Mouse (Mus musculus) heart, postnatal 0 days (tissue): ENCODE results near the gene Paqr7. TPM values are rescaled to one million over a fixed set of nuclear protein-coding genes. Genes with fewer than 3 reads are reported as not detected.

Source experiments
- ATAC-seq: fragments of 200-750 bp; cut with Nextera tagmentation; 2 replicates; pipeline ENCODE4 v1.8.0; 2017; ENCODE audit warnings: low read depth, moderate number of reproducible peaks, moderate library complexity; ENCODE audit not compliant: insufficient read depth
- DNase-seq: peaks from one replicate; pipeline ENCODE4 v3.0.0-alpha.2; 2016; ENCODE audit warnings: low spot score
- H3K27ac ChIP-seq: fragments of 300-500 bp; sonication (generic); 2 replicates; pipeline ENCODE4 v1.5.1; 2014; ENCODE audit warnings: low read depth, mild to moderate bottlenecking
- H3K27me3 ChIP-seq: fragments of 300-500 bp; sonication (generic); 2 replicates; pipeline ENCODE4 v1.6.1; 2014; ENCODE audit warnings: low read length, mixed read lengths; ENCODE audit not compliant: control insufficient read depth, insufficient read depth
- H3K36me3 ChIP-seq: fragments of 300-500 bp; sonication (generic); replicated peaks from 2 replicates; pipeline ENCODE4 v1.6.1; 2014; ENCODE audit warnings: low read length, mixed read lengths; ENCODE audit not compliant: control insufficient read depth, insufficient read depth
- H3K4me1 ChIP-seq: fragments of 300-500 bp; sonication (generic); 2 replicates; pipeline ENCODE4 v1.6.1; 2014; ENCODE audit warnings: antibody characterized with exemption; ENCODE audit not compliant: control insufficient read depth, insufficient read depth
- H3K4me2 ChIP-seq: fragments of 300-500 bp; sonication (generic); 2 replicates; pipeline ENCODE4 v1.6.1; 2014; ENCODE audit warnings: low read depth, mild to moderate bottlenecking, low read length, moderate library complexity
- H3K4me3 ChIP-seq: fragments of 300-500 bp; sonication (generic); 2 replicates; pipeline ENCODE4 v1.5.1; 2014; ENCODE audit warnings: low read depth, low read length
- H3K9ac ChIP-seq: fragments of 300-500 bp; sonication (generic); replicated peaks from 2 replicates; pipeline ENCODE4 v1.6.1; 2014; ENCODE audit warnings: low read depth, low read length, mixed read lengths
- H3K9me3 ChIP-seq: fragments of 300-500 bp; sonication (generic); replicated peaks from 2 replicates; pipeline ENCODE4 v1.6.1; 2016; ENCODE audit warnings: low read length; ENCODE audit not compliant: control insufficient read depth
- CTCF ChIP-seq: IDR thresholded peaks from 2 replicates; pipeline ENCODE4 v1.5.1; 2016; ENCODE audit warnings: antibody characterized with exemption, control low read depth, low read depth
- EP300 ChIP-seq: IDR thresholded peaks from 2 replicates; pipeline ENCODE4 v1.6.1; 2016; ENCODE audit warnings: antibody characterized with exemption, low read depth
- WGBS: fragments of 180-500 bp; shearing (Covaris S2); extraction: QIAGEN DNeasy Blood & Tissue Kit; methylation state at CpG from one replicate; pipeline ENCODE4 v1.1.7; 2014; 5-methylcytosine and 5-hydroxymethylcytosine counted together
- polyA plus RNA-seq: library from polyadenylated mRNA; unstranded; fragments of >200 nt; fragmentation: Nextera tagmentation; extraction: Ambion mirVana; gene quantifications from 2 replicates; pipeline ENCODE4 v1.2.1, GENCODE M21; 2015
- total RNA-seq: library from RNA; depleted of rRNA; stranded (reverse); fragments of >200 nt; gene quantifications from 2 replicates; pipeline ENCODE4 v1.2.3, GENCODE M21; 2014; ENCODE audit warnings: low replicate concordance

Paqr7 gene
- total and polyA plus RNA-seq, 2 experiments from 2014 or later = 15.4 to 25.4 TPM

DNA sequence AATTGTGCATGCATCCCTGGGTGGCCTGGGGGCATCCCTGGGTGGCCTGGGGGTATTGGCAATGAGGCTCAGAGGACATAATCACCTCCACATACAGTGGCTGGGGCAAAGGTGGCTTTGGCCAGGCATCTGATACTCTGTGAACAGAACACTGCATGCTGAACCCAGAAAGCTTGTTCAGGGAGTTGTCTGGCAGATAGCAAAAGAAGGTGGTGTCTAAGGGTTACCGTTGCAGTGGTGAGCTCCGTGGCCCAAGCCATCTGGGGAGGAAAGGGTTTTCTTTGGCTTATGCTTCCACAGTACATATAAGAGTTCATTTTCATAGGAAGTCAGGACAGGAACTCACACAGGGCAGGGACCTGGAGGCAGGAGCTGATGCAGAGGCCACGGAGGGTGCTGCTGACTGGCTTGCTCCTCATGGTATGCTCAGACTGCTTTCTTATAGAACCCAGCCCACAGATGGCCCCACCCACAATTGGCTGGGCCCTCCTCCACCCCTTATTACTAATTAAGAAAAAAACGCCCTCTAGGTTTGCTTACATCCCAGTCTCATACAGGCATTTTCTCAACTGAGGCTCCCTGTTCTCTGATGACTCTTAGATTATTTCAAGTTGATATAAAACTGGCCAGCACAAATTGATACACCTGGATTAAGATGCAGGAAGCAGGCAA lies 7.3 kb downstream of the Paqr7 start:
- H3K9ac ChIP-seq = no peak overlapping the region
- H3K4me2 ChIP-seq = no peak overlapping the region
- H3K9me3 ChIP-seq = no peaks in the 10 kb centered on the region; the same call in 1 of the 2 replicates
- H3K4me3 ChIP-seq = no peak overlapping the region
- peaks cover 11% of the 10 kb centered on the region; the same call in 1 of the 2 replicates for H3K36me3 ChIP-seq
- ATAC-seq (no peak), DNase-seq (no peak)
- H3K27me3 ChIP-seq = no peaks in the 10 kb centered on the region
- no peaks in the 10 kb centered on the region for H3K4me1 ChIP-seq
- TF ChIP-seq CTCF (no peak), EP300 (no peak)
- WGBS = 67% methylated on average over 4 of the region's 4 CpGs
- H3K27ac ChIP-seq = no peak overlapping the region

- Histone ChIP-seq H3K4me2 (no peak overlapping the region), H3K9ac (no peak overlapping the region), H3K4me1 (no peaks in the 10 kb centered on the region), H3K4me3 (no peak overlapping the region), H3K9me3 (no peaks in the 10 kb centered on the region; the same call in 1 of the 2 replicates), H3K27ac (no peak overlapping the region), H3K27me3 (no peaks in the 10 kb centered on the region), H3K36me3 (peaks cover 11% of the 10 kb centered on the region; the same call in 1 of the 2 replicates)
- WGBS = 89% methylated on average over 4 of the region's 4 CpGs
- no peak for ATAC-seq
- no peak for DNase-seq
- TF ChIP-seq CTCF = no peak
- TF ChIP-seq EP300 = no peak
Measured at GRCm38 (mm10) chr4:134505303-134505789, 8.8 kb downstream of the Paqr7 start.

- 65% methylated on average over 3 of the region's 4 CpGs for WGBS
- Histone ChIP-seq H3K4me1 (0 out of 2 replicates have a peak, but pooled peaks cover 1% of the 10 kb centered on the region), H3K4me3 (no peak overlapping the region), H3K4me2 (no peak overlapping the region), H3K9me3 (no peaks in the 10 kb centered on the region; the same call in 1 of the 2 replicates), H3K9ac (no peak overlapping the region), H3K27ac (no peak overlapping the region), H3K36me3 (peaks cover 11% of the 10 kb centered on the region; the same call in 1 of the 2 replicates), H3K27me3 (no peaks in the 10 kb centered on the region)
- DNase-seq (no peak), ATAC-seq (no peak)
- no peak for TF ChIP-seq EP300
- TF ChIP-seq CTCF = no peak
Measured at GRCm38 (mm10) chr4:134505966-134506594, 9.6 kb downstream of the Paqr7 start.

DNA sequence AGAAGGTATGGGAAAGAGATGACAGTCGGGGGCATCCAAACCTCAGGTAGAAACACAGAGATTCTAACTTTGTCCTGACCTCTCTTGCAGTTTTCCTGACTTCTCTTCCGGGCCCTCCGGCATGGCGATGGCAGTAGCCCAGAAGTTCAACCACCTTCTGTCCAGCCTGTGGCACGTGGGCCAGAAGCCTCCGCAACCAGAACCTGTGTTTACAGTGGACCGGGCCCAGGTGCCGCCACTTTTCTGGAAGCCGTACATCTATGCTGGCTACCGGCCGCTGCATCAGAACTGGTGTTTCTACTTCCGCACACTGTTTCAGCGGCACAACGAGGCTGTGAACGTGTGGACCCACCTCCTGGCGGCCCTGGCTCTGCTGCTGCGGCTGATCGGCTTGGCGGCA lies 10.2 kb downstream of the Paqr7 start:
- Histone ChIP-seq H3K9me3 (no peaks in the 10 kb centered on the region; the same call in 1 of the 2 replicates), H3K36me3 (peaks cover 11% of the 10 kb centered on the region; the same call in 1 of the 2 replicates), H3K4me2 (no peak overlapping the region), H3K9ac (no peak overlapping the region), H3K4me1 (0 out of 2 replicates have a peak, but pooled peaks cover 8% of the 10 kb centered on the region), H3K27me3 (no peaks in the 10 kb centered on the region), H3K4me3 (no peak overlapping the region), H3K27ac (no peak overlapping the region)
- TF ChIP-seq CTCF (no peak), EP300 (no peak)
- DNase-seq (no peak), ATAC-seq (no peak)
- 83% methylated on average over 19 of the region's 19 CpGs for WGBS

DNA sequence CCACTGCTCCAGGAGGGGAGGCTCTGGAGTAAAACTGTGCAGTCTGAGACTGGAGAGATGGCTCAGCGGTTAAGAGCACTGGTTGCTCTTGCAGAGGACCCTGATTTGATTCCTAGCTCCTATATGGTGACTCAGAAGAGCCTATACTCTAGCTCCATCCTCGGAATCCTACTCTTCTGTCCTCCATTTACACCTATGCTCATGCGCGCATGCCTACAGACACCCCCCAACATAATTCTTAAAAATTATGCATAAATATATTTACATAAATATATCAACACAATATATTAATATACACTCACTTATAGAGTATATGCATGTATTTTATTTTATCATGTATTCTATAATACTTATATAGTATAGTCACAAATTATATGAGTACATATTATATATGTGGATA lies 13.9 kb downstream of the Paqr7 start:
- H3K36me3 ChIP-seq = peaks cover 11% of the 10 kb centered on the region; the same call in 1 of the 2 replicates
- 79% methylated on average over 4 of the region's 4 CpGs for WGBS
- DNase-seq (no peak), ATAC-seq (no peak)
- H3K4me1 ChIP-seq = 0 out of 2 replicates have a peak, but pooled peaks cover 9% of the 10 kb centered on the region
- H3K27ac ChIP-seq = no peak overlapping the region
- H3K9me3 ChIP-seq = no peaks in the 10 kb centered on the region
- H3K27me3 ChIP-seq = no peaks in the 10 kb centered on the region
- TF ChIP-seq EP300 (no peak), CTCF (no peak)
- H3K4me2 ChIP-seq = peak overlapping the region; percentile 85
- no peak overlapping the region for H3K9ac ChIP-seq
- peak overlapping the region; percentile 56; the same call in 1 of the 2 replicates for H3K4me3 ChIP-seq
